Mouse (Mus musculus): Measurements from ENCODE around the gene Ptprr.

Gene Ptprr

GRCm38 (mm10) chr10:116196596-116197415, 178.8 kb downstream of the Ptprr start:
- no peak for DNase-seq (ENCODE audit: low read depth)

GRCm38 (mm10) chr10:116197416-116197939, 179.5 kb downstream of the Ptprr start:
- no peak for DNase-seq (ENCODE audit: low read depth)

GRCm38 (mm10) chr10:116199035-116199434, 181.0 kb downstream of the Ptprr start:
- no peak for DNase-seq (ENCODE audit: low read depth)

- DNase-seq (ENCODE audit: low read depth) = no peak
These were observed 183.5 kb downstream of the Ptprr start for GRCm38 (mm10) chr10:116201542-116201941.

GRCm38 (mm10) chr10:116205580-116206358, 187.8 kb downstream of the Ptprr start:
- DNase-seq (ENCODE audit: low read depth) = no peak

- DNase-seq (ENCODE audit: low read depth) = no peak
These were observed 188.4 kb downstream of the Ptprr start for GRCm38 (mm10) chr10:116206449-116206848.

- no peak for DNase-seq (ENCODE audit: low read depth)
These were observed 190.1 kb downstream of the Ptprr start for GRCm38 (mm10) chr10:116207987-116208726.

- DNase-seq (ENCODE audit: low read depth) = no peak
These were observed 190.7 kb downstream of the Ptprr start for GRCm38 (mm10) chr10:116208727-116209115.

- DNase-seq (ENCODE audit: low read depth) = no peak
These were observed 194.1 kb downstream of the Ptprr start for GRCm38 (mm10) chr10:116212127-116212526.

- no peak for DNase-seq (ENCODE audit: low read depth)
These were observed 202.5 kb downstream of the Ptprr start for GRCm38 (mm10) chr10:116220336-116221118.

GRCm38 (mm10) chr10:116235299-116235698, 217.3 kb downstream of the Ptprr start:
- DNase-seq (ENCODE audit: low read depth) = no peak

GRCm38 (mm10) chr10:116242200-116242599, 224.2 kb downstream of the Ptprr start:
- DNase-seq (ENCODE audit: low read depth) = no peak

GRCm38 (mm10) chr10:116243373-116243772, 225.4 kb downstream of the Ptprr start:
- DNase-seq (ENCODE audit: low read depth) = no peak

- DNase-seq (ENCODE audit: low read depth) = no peak
These were observed 227.6 kb downstream of the Ptprr start for GRCm38 (mm10) chr10:116245632-116246031.

- no peak for DNase-seq (ENCODE audit: low read depth)
These were observed 234.7 kb downstream of the Ptprr start for GRCm38 (mm10) chr10:116252668-116253067.

- DNase-seq (ENCODE audit: low read depth) = no peak
These were observed 236.0 kb downstream of the Ptprr start for GRCm38 (mm10) chr10:116253972-116254371.

- DNase-seq (ENCODE audit: low read depth) = no peak
These were observed 241.3 kb downstream of the Ptprr start for GRCm38 (mm10) chr10:116259298-116259697.

GRCm38 (mm10) chr10:116260658-116261433, 242.8 kb downstream of the Ptprr start:
- DNase-seq (ENCODE audit: low read depth) = peak; percentile 48

- DNase-seq (ENCODE audit: low read depth) = no peak
These were observed 243.5 kb downstream of the Ptprr start for GRCm38 (mm10) chr10:116261559-116261958.

- DNase-seq (ENCODE audit: low read depth) = no peak
These were observed 246.5 kb downstream of the Ptprr start for GRCm38 (mm10) chr10:116264521-116264920.
